Mouse (Mus musculus) lung, adult 2 months (tissue): Measurements from ENCODE around the gene Vezf1.

ENCODE experiments used
- CTCF ChIP-seq: fragments of 200-500 bp; IDR thresholded peaks from 2 replicates; pipeline ENCODE4 v1.5.1; 2011; ENCODE audit warnings: mild to moderate bottlenecking, low read length, control low read depth; ENCODE audit not compliant: insufficient read depth
- POLR2A ChIP-seq: fragments of 200-500 bp; IDR thresholded peaks from 2 replicates; pipeline ENCODE4 v1.6.1; 2011; ENCODE audit warnings: low read depth, mild to moderate bottlenecking, control low read depth, low read length, borderline replicate concordance; ENCODE audit errors: extremely low read depth

- no peak for TF ChIP-seq CTCF
- TF ChIP-seq POLR2A, result no peak
These were observed 549 bp downstream of the Vezf1 start for GRCm38 (mm10) chr11:88068411-88069245.
